Mouse (Mus musculus) embryonic fibroblast, embryonic 13.5 days (primary cell): ENCODE data around the gene Stab1.

Experiments used
- CTCF ChIP-seq: IDR thresholded peaks from 2 replicates; pipeline ENCODE4 v1.5.1; 2011; ENCODE audit warnings: mild to moderate bottlenecking, control low read depth, low read length, moderate library complexity, borderline replicate concordance; ENCODE audit not compliant: insufficient read depth
- POLR2A ChIP-seq: IDR thresholded peaks from 2 replicates; pipeline ENCODE4 v1.6.1; 2011; ENCODE audit warnings: low read depth, mild to moderate bottlenecking, control low read depth, low read length, moderate library complexity

- TF ChIP-seq CTCF: no peak
- TF ChIP-seq POLR2A: no peak
Measured at GRCm38 (mm10) chr14:31169508-31169907, 1.1 kb upstream of the Stab1 start.
